Mouse (Mus musculus) forebrain, postnatal 0 days (tissue): ENCODE data around the gene Ect2l. TPM values are rescaled to one million over a fixed set of nuclear protein-coding genes. Genes with fewer than 3 reads are reported as not detected.

Experiments used
- ATAC-seq: fragments of 200-750 bp; cut with Nextera tagmentation; 2 replicates; pipeline ENCODE4 v1.8.0; 2017; ENCODE audit warnings: mild to moderate bottlenecking, moderate library complexity
- DNase-seq: peaks from one replicate; pipeline ENCODE4 v3.0.0-alpha.2; 2015
- H3K27ac ChIP-seq: fragments of 300-500 bp; sonication (generic); 2 replicates; pipeline ENCODE4 v1.5.1; 2014; ENCODE audit warnings: low read depth, mild to moderate bottlenecking, antibody characterized with exemption, low read length, moderate library complexity, mixed read lengths
- H3K27me3 ChIP-seq: fragments of 300-500 bp; sonication (generic); 2 replicates; pipeline ENCODE4 v1.6.1; 2014; ENCODE audit warnings: mild to moderate bottlenecking, low read length, mixed read lengths; ENCODE audit not compliant: insufficient read depth
- H3K36me3 ChIP-seq: fragments of 300-500 bp; sonication (generic); 2 replicates; pipeline ENCODE4 v1.6.1; 2014; ENCODE audit warnings: mild to moderate bottlenecking, moderate library complexity; ENCODE audit not compliant: insufficient read depth
- H3K4me1 ChIP-seq: fragments of 300-500 bp; sonication (generic); 2 replicates; pipeline ENCODE4 v1.6.1; 2014; ENCODE audit warnings: antibody characterized with exemption; ENCODE audit not compliant: insufficient read depth
- H3K4me2 ChIP-seq: fragments of 300-500 bp; sonication (generic); 2 replicates; pipeline ENCODE4 v1.6.1; 2014; ENCODE audit warnings: low read depth, mild to moderate bottlenecking, moderate library complexity
- H3K4me3 ChIP-seq: fragments of 300-500 bp; sonication (generic); 2 replicates; pipeline ENCODE4 v1.5.1; 2014; ENCODE audit warnings: low read depth, low read length, mixed read lengths
- H3K9ac ChIP-seq: fragments of 300-500 bp; sonication (generic); 2 replicates; pipeline ENCODE4 v1.6.1; 2014; ENCODE audit warnings: mild to moderate bottlenecking
- H3K9me3 ChIP-seq: fragments of 300-500 bp; sonication (generic); 2 replicates; pipeline ENCODE4 v1.6.1; 2016; ENCODE audit warnings: low read length
- CTCF ChIP-seq: sonication (generic); IDR thresholded peaks from 2 replicates; pipeline ENCODE4 v1.5.1; 2016; ENCODE audit warnings: antibody characterized with exemption, control low read depth, low read depth
- WGBS: fragments of 180-500 bp; shearing (Covaris S2); extraction: QIAGEN DNeasy Blood & Tissue Kit; methylation state at CpG from one replicate; pipeline ENCODE4 v1.1.7; 2014; 5-methylcytosine and 5-hydroxymethylcytosine counted together
- polyA plus RNA-seq: library from polyadenylated mRNA; unstranded; fragments of >200 nt; fragmentation: Nextera tagmentation; extraction: Ambion mirVana; gene quantifications from 2 replicates; pipeline ENCODE4 v1.2.1, GENCODE M21; 2015
- total RNA-seq: library from RNA; depleted of rRNA; stranded (reverse); fragments of >200 nt; gene quantifications from 2 replicates; pipeline ENCODE4 v1.2.3, GENCODE M21; 2014

Gene Ect2l
- total and polyA plus RNA-seq, 2 experiments from 2014 or later, result 0.58 TPM; not detected in 1

GRCm38 (mm10) chr10:18130276-18130675, 80.4 kb downstream of the Ect2l start:
- Histone ChIP-seq H3K4me2 (no peak overlapping the region), H3K4me3 (no peak overlapping the region), H3K9me3 (no peaks in the 10 kb centered on the region), H3K4me1 (no peaks in the 10 kb centered on the region), H3K27ac (no peak overlapping the region), H3K36me3 (peaks cover 12% of the 10 kb centered on the region), H3K9ac (no peak overlapping the region), H3K27me3 (no peaks in the 10 kb centered on the region)
- 94% methylated on average over 5 of the region's 5 CpGs for WGBS
- no peak for DNase-seq
- no peak for TF ChIP-seq CTCF
- ATAC-seq, result no peak

- no peak overlapping the region for H3K4me3 ChIP-seq
- TF ChIP-seq CTCF, result no peak
- H3K4me1 ChIP-seq, result no peaks in the 10 kb centered on the region
- peaks cover 57% of the 10 kb centered on the region for H3K36me3 ChIP-seq
- DNase-seq (no peak), ATAC-seq (no peak)
- no peaks in the 10 kb centered on the region for H3K9me3 ChIP-seq
- H3K27me3 ChIP-seq, result no peaks in the 10 kb centered on the region
- no peak overlapping the region for H3K9ac ChIP-seq
- WGBS, result 94% methylated on average over 8 of the region's 8 CpGs
- no peak overlapping the region for H3K27ac ChIP-seq
- H3K4me2 ChIP-seq, result no peak overlapping the region
These were observed 92.4 kb downstream of the Ect2l start for GRCm38 (mm10) chr10:18118336-18118735.

DNA sequence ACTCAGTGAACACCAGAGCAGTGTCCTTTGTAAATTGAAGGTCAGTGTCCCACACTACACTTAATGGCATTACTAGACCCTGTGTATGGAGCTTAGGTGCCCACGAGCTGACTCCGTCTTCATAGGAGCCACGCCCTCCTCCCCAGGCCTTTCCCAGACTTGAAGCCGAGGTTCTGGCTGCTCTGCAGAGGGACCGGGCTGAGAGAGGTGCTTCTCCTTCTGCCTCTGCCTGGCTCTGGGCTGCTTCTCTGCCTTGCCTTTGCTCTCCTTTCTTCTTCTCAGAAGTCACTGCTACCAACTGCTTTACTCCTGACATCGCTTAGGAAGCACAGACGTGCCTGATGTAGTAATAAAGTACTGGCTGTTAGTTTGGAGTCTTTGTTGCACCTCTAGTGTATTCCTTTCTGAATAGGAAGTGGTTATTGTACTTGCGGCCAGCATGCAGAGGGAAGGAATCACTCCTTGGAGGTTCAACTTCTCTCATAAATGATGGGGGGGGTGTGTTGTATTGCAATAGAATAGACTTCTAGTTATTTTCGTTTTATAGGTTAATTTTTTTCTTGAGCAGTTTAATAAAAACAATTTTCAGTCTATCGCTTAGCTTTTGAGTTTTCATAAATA, 97.1 kb downstream of the Ect2l start:
- peaks cover 18% of the 10 kb centered on the region; the same call in 1 of the 2 replicates for H3K36me3 ChIP-seq
- no peak overlapping the region for H3K9ac ChIP-seq
- no peaks in the 10 kb centered on the region for H3K9me3 ChIP-seq
- TF ChIP-seq CTCF, result no peak
- H3K4me2 ChIP-seq, result no peak overlapping the region
- no peaks in the 10 kb centered on the region for H3K4me1 ChIP-seq
- 83% methylated on average over 10 of the region's 10 CpGs for WGBS
- DNase-seq (no peak), ATAC-seq (no peak)
- no peak overlapping the region for H3K4me3 ChIP-seq
- no peaks in the 10 kb centered on the region for H3K27me3 ChIP-seq
- H3K27ac ChIP-seq, result no peak overlapping the region

- no peaks in the 10 kb centered on the region for H3K9me3 ChIP-seq
- no peak overlapping the region for H3K4me2 ChIP-seq
- H3K9ac ChIP-seq, result no peak overlapping the region
- H3K4me1 ChIP-seq, result no peaks in the 10 kb centered on the region
- H3K4me3 ChIP-seq, result no peak overlapping the region
- no peak for TF ChIP-seq CTCF
- ATAC-seq (no peak), DNase-seq (no peak)
- H3K27me3 ChIP-seq, result no peaks in the 10 kb centered on the region
- H3K27ac ChIP-seq, result no peak overlapping the region
- H3K36me3 ChIP-seq, result peaks cover 10% of the 10 kb centered on the region
These were observed 99.8 kb downstream of the Ect2l start for GRCm38 (mm10) chr10:18110940-18111339.

DNA sequence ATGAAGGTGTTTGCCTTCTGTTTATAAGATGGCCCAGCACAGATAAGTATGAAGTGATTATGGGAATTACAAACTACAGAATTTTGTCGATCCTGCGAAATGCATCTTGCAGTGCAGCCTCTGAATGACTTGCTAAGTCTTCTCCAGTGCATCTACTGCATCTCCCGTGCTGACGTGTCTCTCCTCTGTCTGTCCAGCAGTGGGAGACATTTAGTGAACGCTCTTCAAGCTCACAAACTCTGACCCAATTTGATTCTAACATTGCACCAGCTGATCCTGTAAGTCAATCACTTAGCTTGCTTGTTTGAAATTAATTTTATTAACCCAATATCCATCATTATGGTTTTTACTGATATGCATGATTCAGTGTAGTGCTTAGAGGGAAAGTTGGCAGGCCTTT, 103.2 kb downstream of the Ect2l start:
- Histone ChIP-seq H3K9me3 (no peaks in the 10 kb centered on the region), H3K4me1 (no peaks in the 10 kb centered on the region), H3K4me2 (no peak overlapping the region), H3K27ac (no peak overlapping the region), H3K9ac (no peak overlapping the region), H3K27me3 (no peaks in the 10 kb centered on the region), H3K4me3 (no peak overlapping the region), H3K36me3 (peaks cover 25% of the 10 kb centered on the region)
- DNase-seq (peak; percentile 9), ATAC-seq (no peak)
- 73% methylated on average over 5 of the region's 5 CpGs for WGBS
- peak; percentile 56 for TF ChIP-seq CTCF

GRCm38 (mm10) chr10:18102166-18102565, 108.5 kb downstream of the Ect2l start:
- no peaks in the 10 kb centered on the region for H3K9me3 ChIP-seq
- WGBS, result 55% methylated on average over 5 of the region's 5 CpGs
- no peak overlapping the region for H3K4me2 ChIP-seq
- H3K27ac ChIP-seq, result no peak overlapping the region
- no peak overlapping the region for H3K9ac ChIP-seq
- no peak for DNase-seq
- no peak overlapping the region for H3K4me3 ChIP-seq
- no peaks in the 10 kb centered on the region for H3K27me3 ChIP-seq
- H3K36me3 ChIP-seq, result peaks cover 28% of the 10 kb centered on the region
- no peaks in the 10 kb centered on the region for H3K4me1 ChIP-seq
- no peak for TF ChIP-seq CTCF
- ATAC-seq, result no peak

GRCm38 (mm10) chr10:18090691-18091090, 120.0 kb downstream of the Ect2l start:
- Histone ChIP-seq H3K36me3 (peaks cover 25% of the 10 kb centered on the region; the same call in 1 of the 2 replicates), H3K27me3 (no peaks in the 10 kb centered on the region), H3K4me3 (no peak overlapping the region), H3K4me1 (no peaks in the 10 kb centered on the region), H3K9me3 (no peaks in the 10 kb centered on the region), H3K9ac (no peak overlapping the region), H3K4me2 (no peak overlapping the region), H3K27ac (no peak overlapping the region)
- DNase-seq (no peak), ATAC-seq (no peak)
- TF ChIP-seq CTCF, result no peak
